Mouse (Mus musculus) myocyte (in vitro differentiated cells): ENCODE data around the gene Arid1b. TPM values are rescaled to one million over a fixed set of nuclear protein-coding genes. Genes with fewer than 3 reads are reported as not detected.

Experiments
- H3K27me3 ChIP-seq: one replicate; pipeline ENCODE4 v1.6.1; 2011; ENCODE audit not compliant: control insufficient read depth, insufficient read depth, insufficient read length
- H3K36me3 ChIP-seq: one replicate; pipeline ENCODE4 v1.6.1; 2011; ENCODE audit not compliant: control insufficient read depth, insufficient read depth
- H3K4me2 ChIP-seq: one replicate; pipeline ENCODE4 v1.6.1; 2011; ENCODE audit warnings: low read depth, control low read depth
- H3K4me3 ChIP-seq: one replicate; pipeline ENCODE4 v1.5.1; 2011; ENCODE audit warnings: mild to moderate bottlenecking, control low read depth, moderate library complexity
- H3K79me2 ChIP-seq: one replicate; pipeline ENCODE4 v1.6.1; 2011; ENCODE audit not compliant: control insufficient read depth, insufficient read depth
- H3ac ChIP-seq: one replicate; pipeline ENCODE4 v1.6.1; 2011; ENCODE audit not compliant: control insufficient read depth, insufficient read length
- CEBPB ChIP-seq: IDR thresholded peaks from 2 replicates; pipeline ENCODE4 v1.6.1; 2011; ENCODE audit warnings: mild to moderate bottlenecking, moderate library complexity; ENCODE audit not compliant: poor library complexity, insufficient read depth, severe bottlenecking
- E2F4 ChIP-seq: IDR thresholded peaks from one replicate; pipeline ENCODE4 v1.6.1; 2011; ENCODE audit warnings: mild to moderate bottlenecking, control low read depth, moderate library complexity; ENCODE audit not compliant: insufficient read depth
- MAX ChIP-seq: IDR thresholded peaks from one replicate; pipeline ENCODE4 v1.6.1; 2011; ENCODE audit warnings: low read depth, mild to moderate bottlenecking, control low read depth
- MYOD1 ChIP-seq, 3 experiments: IDR thresholded peaks; one replicate each; pipeline ENCODE4 v1.6.1; 2011; ENCODE audit warnings: control low read depth in 2 of 3, low read depth in 2 of 3, mild to moderate bottlenecking in 2 of 3, moderate library complexity in 1 of 3; ENCODE audit not compliant: insufficient read length in 2 of 3, control insufficient read depth in 1 of 3
- MYOG ChIP-seq, 3 experiments: IDR thresholded peaks; one replicate each; pipeline ENCODE4 v1.6.1; 2011; ENCODE audit warnings: control low read depth in 2 of 3, low read depth in 2 of 3, mild to moderate bottlenecking in 2 of 3; ENCODE audit not compliant: insufficient read length in 2 of 3, control insufficient read depth in 1 of 3, insufficient read depth in 1 of 3
- POLR2A ChIP-seq: IDR thresholded peaks from one replicate; pipeline ENCODE4 v1.6.1; 2011; ENCODE audit warnings: low read depth, mild to moderate bottlenecking, control low read depth, moderate library complexity; ENCODE audit not compliant: insufficient read length
- POLR2AphosphoS2 ChIP-seq: IDR thresholded peaks from one replicate; pipeline ENCODE4 v1.6.1; 2011; ENCODE audit warnings: low read depth, control low read depth; ENCODE audit not compliant: insufficient read length
- REST ChIP-seq: IDR thresholded peaks from one replicate; pipeline ENCODE4 v1.6.1; 2011; ENCODE audit warnings: mild to moderate bottlenecking, control low read depth, moderate library complexity; ENCODE audit not compliant: insufficient read depth, insufficient read length
- SRF ChIP-seq: IDR thresholded peaks from one replicate; pipeline ENCODE4 v1.6.1; 2011; ENCODE audit warnings: low read depth; ENCODE audit not compliant: control insufficient read depth, insufficient read length
- TCF12 ChIP-seq: IDR thresholded peaks from one replicate; pipeline ENCODE4 v1.6.1; 2011; ENCODE audit warnings: mild to moderate bottlenecking, control low read depth; ENCODE audit not compliant: poor library complexity, insufficient read depth, severe bottlenecking
- TCF3 ChIP-seq: IDR thresholded peaks from one replicate; pipeline ENCODE4 v1.6.1; 2011; ENCODE audit warnings: low read depth, control low read depth; ENCODE audit not compliant: insufficient read length
- USF1 ChIP-seq: IDR thresholded peaks from one replicate; pipeline ENCODE4 v1.6.1; 2011; ENCODE audit warnings: low read depth, mild to moderate bottlenecking, control low read depth, moderate library complexity
- polyA plus RNA-seq: library from polyadenylated mRNA; unstranded; fragments of >200 nt; fragmentation: generic; extraction: Trizol; gene quantifications from one replicate; pipeline ENCODE4 v1.2.1, GENCODE M21; 2012; ENCODE audit warnings: missing spikeins

Gene Arid1b
- polyA plus RNA-seq, 1 experiment: 10.9 TPM

DNA sequence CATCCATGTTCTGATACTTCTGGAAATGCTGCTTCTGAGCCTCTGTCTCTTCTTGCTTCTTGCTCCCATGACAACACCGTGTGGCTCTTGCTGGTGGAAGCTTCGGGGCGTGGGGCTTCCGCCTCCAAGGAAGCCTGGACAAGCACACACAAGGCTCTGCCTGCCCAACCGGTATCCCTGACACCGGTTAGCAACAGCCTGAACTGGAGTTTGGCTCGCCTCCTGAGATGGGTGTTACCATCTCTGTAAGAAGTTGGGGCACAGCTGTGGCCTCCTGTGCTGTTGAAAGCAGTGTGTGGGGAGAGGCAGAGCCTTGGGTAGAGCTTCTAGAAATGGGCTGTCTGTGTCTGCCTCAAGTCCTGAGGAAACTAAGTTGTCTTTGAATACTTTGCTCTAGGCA lies 340.4 kb downstream of the Arid1b start:
- Histone ChIP-seq H3K4me3 (no peak overlapping the region), H3K79me2 (no peaks in the 10 kb centered on the region), H3K27me3 (no peaks in the 10 kb centered on the region), H3K4me2 (no peak overlapping the region), H3ac (no peak overlapping the region), H3K36me3 (peaks cover 20% of the 10 kb centered on the region)
- no peak for TF ChIP-seq TCF12

DNA sequence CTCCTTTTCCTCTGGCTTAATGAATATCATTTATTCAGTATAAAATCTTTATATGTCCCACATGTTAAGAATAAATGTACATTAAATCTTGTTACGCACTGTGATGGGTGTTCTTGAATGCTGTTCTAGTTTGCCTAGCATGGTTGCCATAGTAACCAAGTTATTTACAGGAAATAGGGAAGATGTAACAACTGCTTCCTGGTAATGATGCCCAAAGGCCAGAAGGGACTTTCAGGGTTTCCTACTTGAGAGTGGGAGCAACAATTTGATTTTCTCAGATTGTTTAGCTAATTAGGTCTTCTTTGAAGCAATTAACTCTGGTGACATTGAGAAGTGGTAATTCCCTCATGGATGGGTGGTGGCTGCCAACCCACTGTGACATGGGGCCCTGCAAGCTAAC lies 350.3 kb downstream of the Arid1b start:
- Histone ChIP-seq H3K79me2 (no peaks in the 10 kb centered on the region), H3K36me3 (peaks cover 13% of the 10 kb centered on the region), H3K4me3 (no peak overlapping the region), H3K27me3 (no peaks in the 10 kb centered on the region), H3K4me2 (no peak overlapping the region), H3ac (no peak overlapping the region)
- TF ChIP-seq TCF3 (no peak), SRF (no peak), MYOD1 (IDR thresholded peaks at IDR 0.05; ENCODE audit: control insufficient read depth in 1 of 3, insufficient read length in 2 of 3, low read depth in 2 of 3) (no peak), CEBPB (no peak), MYOG (IDR thresholded peaks at IDR 0.05; ENCODE audit: control insufficient read depth in 1 of 3, insufficient read depth in 1 of 3, insufficient read length in 2 of 3, low read depth in 2 of 3) (no peak), USF1 (no peak), MAX (no peak), POLR2AphosphoS2 (no peak), REST (no peak), TCF12 (no peak), POLR2A (no peak), E2F4 (no peak)

DNA sequence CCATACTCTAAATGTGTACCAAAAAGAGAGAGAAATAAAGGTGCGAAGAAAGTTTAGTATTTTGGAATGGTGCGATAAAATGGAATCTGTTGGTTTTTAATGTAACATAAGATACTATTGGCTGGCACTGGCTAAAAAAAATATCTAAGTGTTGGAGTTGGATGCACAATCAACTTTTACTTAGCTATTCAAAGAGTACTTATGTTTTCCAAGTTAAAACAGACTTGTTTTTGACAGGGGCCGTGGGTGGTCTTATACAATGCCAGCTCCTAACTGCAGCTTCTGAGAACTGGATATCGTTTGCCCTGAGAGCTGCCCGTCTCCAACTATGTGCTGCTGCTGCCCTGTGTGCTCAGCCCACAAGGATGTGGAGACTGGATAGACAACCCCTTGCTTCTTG lies 351.7 kb downstream of the Arid1b start:
- peaks cover 10% of the 10 kb centered on the region for H3K36me3 ChIP-seq
- no peak overlapping the region for H3K4me2 ChIP-seq
- no peak overlapping the region for H3K4me3 ChIP-seq
- H3ac ChIP-seq: no peak overlapping the region
- no peaks in the 10 kb centered on the region for H3K79me2 ChIP-seq
- TF ChIP-seq MAX: no peak
- no peak for TF ChIP-seq USF1
- no peaks in the 10 kb centered on the region for H3K27me3 ChIP-seq

GRCm38 (mm10) chr17:5352901-5353300 lies 358.8 kb downstream of the Arid1b start:
- H3K36me3 ChIP-seq: no peaks in the 10 kb centered on the region
- no peaks in the 10 kb centered on the region for H3K27me3 ChIP-seq
- no peak for TF ChIP-seq POLR2AphosphoS2
- H3ac ChIP-seq: no peak overlapping the region
- H3K79me2 ChIP-seq: no peaks in the 10 kb centered on the region
- H3K4me3 ChIP-seq: no peak overlapping the region
- no peak overlapping the region for H3K4me2 ChIP-seq

DNA sequence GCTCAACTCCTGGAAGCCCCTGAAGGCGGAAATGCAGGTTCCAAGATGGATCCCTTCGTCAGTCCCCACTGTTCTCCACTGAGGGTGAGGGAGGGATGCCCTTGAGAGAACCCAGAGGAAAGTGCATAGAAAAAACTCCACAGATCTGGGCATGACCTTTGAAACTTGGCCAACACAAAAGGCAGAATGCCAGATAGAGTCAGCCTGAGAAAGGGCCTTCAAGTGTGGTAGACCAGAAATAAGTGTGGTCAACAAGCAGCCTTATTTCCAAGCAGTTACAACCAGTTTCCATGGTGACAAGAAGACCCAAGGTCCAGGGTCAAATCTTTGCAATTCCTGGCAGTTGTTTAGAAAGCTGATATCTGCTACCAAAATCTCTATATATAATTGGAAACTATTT lies 366.6 kb downstream of the Arid1b start:
- Histone ChIP-seq H3K36me3 (no peaks in the 10 kb centered on the region), H3K27me3 (peaks cover 33% of the 10 kb centered on the region), H3ac (no peak overlapping the region), H3K79me2 (no peaks in the 10 kb centered on the region), H3K4me2 (no peak overlapping the region), H3K4me3 (no peak overlapping the region)
- TF ChIP-seq TCF12: no peak
- no peak for TF ChIP-seq CEBPB
- no peak for TF ChIP-seq E2F4
- TF ChIP-seq SRF: no peak
- no peak for TF ChIP-seq MYOD1 (IDR thresholded peaks at IDR 0.05; ENCODE audit: control insufficient read depth in 1 of 3, insufficient read length in 2 of 3, low read depth in 2 of 3)
- no peak for TF ChIP-seq REST
- TF ChIP-seq TCF3: no peak
- no peak for TF ChIP-seq USF1
- no peak for TF ChIP-seq MYOG (IDR thresholded peaks at IDR 0.05; ENCODE audit: control insufficient read depth in 1 of 3, insufficient read depth in 1 of 3, insufficient read length in 2 of 3, low read depth in 2 of 3)
- TF ChIP-seq POLR2AphosphoS2: no peak
- TF ChIP-seq POLR2A: no peak
- no peak for TF ChIP-seq MAX

DNA sequence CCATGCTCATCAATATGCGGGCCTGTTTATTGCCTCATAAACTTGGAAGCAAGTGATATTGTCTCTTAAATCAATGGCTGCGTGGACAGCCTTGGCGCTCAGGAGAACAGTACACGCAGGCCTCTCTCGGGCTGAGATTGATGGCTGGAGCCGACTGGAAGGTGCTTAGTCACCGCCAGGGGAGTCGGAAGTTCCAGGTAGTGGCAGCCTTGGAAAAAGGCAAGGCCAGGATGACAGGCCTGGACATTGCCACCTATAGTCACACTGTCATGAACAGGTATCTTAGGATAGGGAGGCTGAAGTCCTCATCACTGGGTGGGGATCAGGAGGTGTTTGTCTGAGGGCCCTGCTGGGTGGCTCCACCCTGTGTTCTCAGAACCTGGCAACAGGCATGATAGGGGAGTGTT lies 371.9 kb downstream of the Arid1b start:
- TF ChIP-seq POLR2A: no peak
- no peak for TF ChIP-seq MYOD1 (IDR thresholded peaks at IDR 0.05; ENCODE audit: control insufficient read depth in 1 of 3, insufficient read length in 2 of 3, low read depth in 2 of 3)
- no peak for TF ChIP-seq MYOG (IDR thresholded peaks at IDR 0.05; ENCODE audit: control insufficient read depth in 1 of 3, insufficient read depth in 1 of 3, insufficient read length in 2 of 3, low read depth in 2 of 3)
- no peak for TF ChIP-seq TCF3
- TF ChIP-seq CEBPB: no peak
- no peak for TF ChIP-seq POLR2AphosphoS2
- TF ChIP-seq SRF: no peak
- TF ChIP-seq MAX: no peak
- Histone ChIP-seq H3K27me3 (peaks cover 32% of the 10 kb centered on the region), H3K4me2 (no peak overlapping the region), H3ac (no peak overlapping the region), H3K79me2 (no peaks in the 10 kb centered on the region), H3K4me3 (no peak overlapping the region), H3K36me3 (no peaks in the 10 kb centered on the region)
